Mouse (Mus musculus): ENCODE measurements around the gene Luc7l2. TPM values are rescaled to one million over a fixed set of nuclear protein-coding genes. Genes with fewer than 3 reads are reported as not detected.
A peak's percentile ranks its signal among the peaks of the same experiment; 100 is the strongest.

Gene Luc7l2
- total and polyA plus RNA-seq, 3 experiments, result 28.1 to 99.9 (median 91.7) TPM

- DNase-seq, result no peak
Observed at GRCm38 (mm10) chr6:38642593-38642992, 91.5 kb downstream of the Luc7l2 start.

GRCm38 (mm10) chr6:38643039-38643438 lies 91.9 kb downstream of the Luc7l2 start:
- TF ChIP-seq CTCF (IDR thresholded peaks at IDR 0.05) (no peak), EP300 (IDR thresholded peaks at IDR 0.05; ENCODE audit: insufficient read depth, low read depth, low read length) (no peak), POLR2A (IDR thresholded peaks at IDR 0.05; ENCODE audit: insufficient read depth, low read depth, low read length) (no peak)
- H3K9ac ChIP-seq (ENCODE audit: low read depth, low read length), result no peak overlapping the region
- intact Hi-C loops (cut with DNase I), result no loop called here
- H3K27me3 ChIP-seq (ENCODE audit: control insufficient read depth, insufficient read depth, low read length), result peaks cover 1% of the 10 kb centered on the region; the same call in 1 of the 2 replicates
- no peaks in the 10 kb centered on the region for H3K79me2 ChIP-seq (replicated peaks; ENCODE audit: control insufficient read depth, insufficient read depth, low read length)
- no peaks in the 10 kb centered on the region for H3K36me3 ChIP-seq (ENCODE audit: control insufficient read depth, insufficient read depth, low read length)
- no peaks in the 10 kb centered on the region; the same call in 1 of the 2 replicates for H3K4me1 ChIP-seq (ENCODE audit: control insufficient read depth, insufficient read depth, low read length)
- DNase-seq, result no peak
- no peak overlapping the region for H3K4me3 ChIP-seq
- H3K27ac ChIP-seq, result no peak overlapping the region
- WGBS, result 74% methylated on average over 3 of the region's 3 CpGs

More at GRCm38 (mm10) chr6:38642593-38642992, 91.5 kb downstream of the Luc7l2 start:
- intact Hi-C loops (cut with DNase I), result no loop called here
- TF ChIP-seq EP300 (IDR thresholded peaks at IDR 0.05; ENCODE audit: insufficient read depth, low read depth, low read length), result no peak
- Histone ChIP-seq H3K27ac (no peak overlapping the region), H3K4me3 (no peak overlapping the region), H3K4me1 (ENCODE audit: control insufficient read depth, insufficient read depth, low read length) (no peaks in the 10 kb centered on the region; the same call in 1 of the 2 replicates), H3K27me3 (ENCODE audit: control insufficient read depth, insufficient read depth, low read length) (peaks cover 1% of the 10 kb centered on the region; the same call in 1 of the 2 replicates), H3K9ac (ENCODE audit: low read depth, low read length) (no peak overlapping the region), H3K36me3 (ENCODE audit: control insufficient read depth, insufficient read depth, low read length) (no peaks in the 10 kb centered on the region), H3K79me2 (replicated peaks; ENCODE audit: control insufficient read depth, insufficient read depth, low read length) (no peaks in the 10 kb centered on the region)
- WGBS, result 41% methylated on average over 5 of the region's 5 CpGs

GRCm38 (mm10) chr6:38649545-38649944 lies 98.4 kb downstream of the Luc7l2 start:
- Histone ChIP-seq H3K27me3 (ENCODE audit: control insufficient read depth, insufficient read depth, low read length) (no peaks in the 10 kb centered on the region), H3K79me2 (replicated peaks; ENCODE audit: control insufficient read depth, insufficient read depth, low read length) (no peaks in the 10 kb centered on the region), H3K4me1 (ENCODE audit: control insufficient read depth, insufficient read depth, low read length) (no peaks in the 10 kb centered on the region), H3K4me3 (no peak overlapping the region), H3K27ac (no peak overlapping the region), H3K9ac (ENCODE audit: low read depth, low read length) (no peak overlapping the region), H3K36me3 (ENCODE audit: control insufficient read depth, insufficient read depth, low read length) (no peaks in the 10 kb centered on the region)
- intact Hi-C loops (cut with DNase I), result no loop called here
- DNase-seq, result no peak
- 75% methylated on average over 3 of the region's 3 CpGs for WGBS
- no peak for TF ChIP-seq EP300 (IDR thresholded peaks at IDR 0.05; ENCODE audit: insufficient read depth, low read depth, low read length)
- TF ChIP-seq POLR2A (IDR thresholded peaks at IDR 0.05; ENCODE audit: insufficient read depth, low read depth, low read length), result no peak
- TF ChIP-seq CTCF (IDR thresholded peaks at IDR 0.05), result peak; percentile 34

DNA sequence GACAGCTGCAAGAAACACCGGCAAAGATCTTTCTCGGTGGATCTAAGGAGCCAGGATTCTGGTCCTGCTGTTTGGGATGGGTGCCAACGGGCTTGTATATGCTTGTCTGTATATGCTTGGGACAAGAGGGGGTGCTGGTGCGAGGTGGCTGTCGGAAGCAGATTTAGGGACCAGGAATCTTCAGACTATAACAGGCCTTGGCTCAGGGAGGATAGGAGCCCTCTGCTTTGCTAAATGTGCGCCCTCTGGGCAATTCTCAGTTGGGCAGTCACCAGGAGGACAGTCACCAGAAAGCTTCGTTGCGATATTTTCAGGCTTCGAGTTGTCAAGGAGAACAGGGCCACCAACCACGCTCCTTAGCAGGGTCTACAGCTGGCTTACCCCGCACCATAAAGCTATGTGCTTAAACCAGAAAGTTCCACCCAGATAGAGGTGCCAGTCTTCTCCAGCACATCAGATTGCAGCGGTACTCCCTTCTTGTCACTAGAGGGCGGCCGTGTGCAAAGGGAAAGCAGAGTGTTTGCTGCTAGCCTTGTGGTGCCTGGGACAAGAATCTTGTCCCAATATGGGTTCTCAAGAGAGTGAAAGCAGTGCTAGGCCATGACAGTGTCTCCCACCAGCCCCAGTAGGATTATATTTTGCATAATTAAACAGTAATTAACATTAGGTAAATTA lies 99.3 kb downstream of the Luc7l2 start:
- H3K27ac ChIP-seq, result no peak overlapping the region
- no peak overlapping the region for H3K4me3 ChIP-seq
- no peaks in the 10 kb centered on the region for H3K4me1 ChIP-seq (ENCODE audit: control insufficient read depth, insufficient read depth, low read length)
- H3K36me3 ChIP-seq (ENCODE audit: control insufficient read depth, insufficient read depth, low read length), result no peaks in the 10 kb centered on the region
- intact Hi-C loops (cut with DNase I), result loop anchor here (1.0 to 5.0 kb wide), 3 partner anchors 45 to 417 kb away; no protein-coding TSS in a partner anchor
- peak; percentile 56 to 64 for DNase-seq
- no peaks in the 10 kb centered on the region for H3K27me3 ChIP-seq (ENCODE audit: control insufficient read depth, insufficient read depth, low read length)
- WGBS, result 36% methylated on average over 14 of the region's 14 CpGs
- TF ChIP-seq CTCF (IDR thresholded peaks at IDR 0.05), result peak; percentile 95
- TF ChIP-seq EP300 (IDR thresholded peaks at IDR 0.05; ENCODE audit: insufficient read depth, low read depth, low read length), result no peak
- no peaks in the 10 kb centered on the region for H3K79me2 ChIP-seq (replicated peaks; ENCODE audit: control insufficient read depth, insufficient read depth, low read length)
- no peak overlapping the region for H3K9ac ChIP-seq (ENCODE audit: low read depth, low read length)

Small RNA genes within 50 kb of the gene (microRNA-seq; reads per million reads assigned to microRNA genes)
- 0.39 to 0.56 reads per million in 2 experiments for gene Mir7670

Other genes starting within 250 kb of the Luc7l2 start
- 10 to 100 TPM; 13.9 to 14.6 TPM for gene Zc3hav1, start 196.7 kb upstream of the Luc7l2 start, total RNA-seq (2021)
- 7.9 and 11.2 TPM in 2 replicates for gene Zc3hav1, start 196.7 kb upstream of the Luc7l2 start, polyA plus RNA-seq (2012; rRNA removed)
- 1 to 10 TPM; 1.7 to 1.9 TPM for gene Ttc26, start 169.9 kb upstream of the Luc7l2 start, total RNA-seq (2021)
- gene Ttc26, start 169.9 kb upstream of the Luc7l2 start, polyA plus RNA-seq (2012; rRNA removed), result 0.66 and 1.3 TPM in 2 replicates
- gene Ubn2, start 117.4 kb upstream of the Luc7l2 start, total RNA-seq (2021), result 10 to 100 TPM; 23.2 to 24.7 TPM
- 5.1 and 9.9 TPM in 2 replicates for gene Ubn2, start 117.4 kb upstream of the Luc7l2 start, polyA plus RNA-seq (2012; rRNA removed)
- gene Fmc1, start 17.8 kb upstream of the Luc7l2 start, total RNA-seq (2021), result 100 to 1,000 TPM; 221 to 266 TPM
- gene Fmc1, start 17.8 kb upstream of the Luc7l2 start, polyA plus RNA-seq (2012; rRNA removed), result 415 and 493 TPM in 2 replicates
- gene Klrg2, start 85.9 kb downstream of the Luc7l2 start, total RNA-seq (2021), result under 1 TPM; 0.21 to 0.43 TPM
- gene Klrg2, start 85.9 kb downstream of the Luc7l2 start, polyA plus RNA-seq (2012; rRNA removed), result 0.23 and 0.33 TPM in 2 replicates
- gene Clec2l, start 111.7 kb downstream of the Luc7l2 start, total RNA-seq (2021), result under 1 TPM; 0.52 to 0.84 TPM
- gene Clec2l, start 111.7 kb downstream of the Luc7l2 start, polyA plus RNA-seq (2012; rRNA removed), result 5.9 and 6.7 TPM in 2 replicates

Data from heart, adult 2 months (tissue).